Mouse (Mus musculus) Muller cell, postnatal 12 days (primary cell): Measurements from ENCODE around the gene Krt8.

Experiments
- DNase-seq: peaks from one replicate; pipeline ENCODE4 v3.0.0-alpha.2; 2015; ENCODE audit errors: inconsistent ontology term

The Krt8 gene

DNA sequence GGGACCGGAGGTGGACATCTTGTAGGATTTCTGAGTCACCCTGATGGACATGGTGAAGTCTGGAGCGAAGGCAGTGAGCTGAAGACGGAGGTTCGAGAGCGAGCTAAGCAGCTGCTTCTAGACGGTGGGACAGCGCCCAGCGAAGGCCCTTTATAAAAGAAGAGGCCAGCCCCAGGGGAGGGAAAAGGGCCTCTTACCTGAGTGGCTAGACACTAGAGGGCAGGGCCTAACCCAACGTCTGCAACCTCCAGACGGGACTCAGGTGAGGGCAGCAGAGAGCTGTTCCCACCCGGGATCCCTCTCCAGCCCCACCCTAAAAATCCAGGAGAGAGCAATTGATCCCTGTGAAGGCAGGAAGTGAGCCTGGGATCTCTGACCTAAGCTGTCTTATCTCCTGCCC, at the start of gene Krt8:
Gene Krt8, minus strand, starts transcription at position 294 of the 400 bp plus-strand sequence.
- no peak for DNase-seq

- DNase-seq = peak; percentile 70
Observed at GRCm38 (mm10) chr15:102051920-102052683, 47.8 kb upstream of the Krt8 start.

GRCm38 (mm10) chr15:102049871-102050270, 45.6 kb upstream of the Krt8 start:
- DNase-seq = no peak

DNA sequence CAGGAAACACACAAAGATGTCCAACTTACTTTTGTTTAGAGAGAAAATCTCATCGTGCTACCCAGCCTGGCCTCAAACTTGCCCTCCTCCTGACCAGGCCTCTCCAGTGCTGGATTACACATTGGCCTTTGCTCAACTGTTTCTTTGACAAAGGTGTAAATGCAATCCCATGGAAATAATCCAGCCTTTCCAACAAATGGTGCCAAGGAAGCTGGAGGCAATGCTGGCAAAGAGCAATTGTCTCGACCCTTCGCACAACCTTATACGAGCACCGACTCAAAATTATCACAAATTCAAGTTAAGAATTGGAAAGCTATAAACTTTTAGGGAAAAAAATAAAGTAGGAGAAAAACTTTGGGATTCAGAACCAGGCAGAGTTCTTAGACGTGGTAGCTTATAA, 43.7 kb upstream of the Krt8 start:
- no peak for DNase-seq

DNA sequence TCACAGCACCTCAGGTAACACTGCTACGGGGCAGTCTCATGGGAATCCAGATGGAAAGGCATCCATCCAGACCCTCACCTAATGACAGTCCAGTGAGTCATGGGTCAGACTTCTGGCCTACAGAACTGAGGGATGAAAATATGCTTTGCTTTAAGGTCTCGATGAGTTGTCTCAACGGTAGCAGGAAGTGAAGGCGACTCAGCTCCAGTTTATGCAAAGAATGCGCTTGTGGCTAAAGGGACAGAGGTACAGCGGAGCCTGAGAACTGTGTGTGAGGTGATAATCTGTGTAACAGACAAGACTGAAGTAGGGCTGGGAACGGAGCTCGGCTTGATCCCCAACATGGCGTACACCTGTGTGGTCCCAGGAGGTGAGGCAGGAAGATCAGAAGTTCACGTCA, 41.4 kb upstream of the Krt8 start:
- peak; percentile 65 for DNase-seq

DNA sequence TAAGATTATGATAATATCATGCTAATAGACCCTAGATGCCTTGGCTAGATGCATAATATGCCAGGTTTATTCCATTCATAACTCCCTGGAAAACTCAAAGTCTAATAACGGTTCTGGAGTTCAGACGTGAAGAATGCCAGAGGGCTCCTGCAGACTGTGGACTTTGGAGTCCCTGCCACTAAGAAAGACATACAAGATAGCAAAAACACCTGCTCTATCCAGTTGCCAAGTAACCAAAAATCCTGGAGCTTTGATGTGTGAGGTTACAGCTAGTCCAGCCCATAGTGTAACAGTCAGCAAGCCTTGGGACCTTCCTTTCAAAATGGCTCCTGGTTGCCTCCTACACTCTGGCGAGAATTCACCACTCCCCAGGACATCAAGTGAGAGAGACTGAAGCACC, 40.5 kb upstream of the Krt8 start:
- no peak for DNase-seq

DNA sequence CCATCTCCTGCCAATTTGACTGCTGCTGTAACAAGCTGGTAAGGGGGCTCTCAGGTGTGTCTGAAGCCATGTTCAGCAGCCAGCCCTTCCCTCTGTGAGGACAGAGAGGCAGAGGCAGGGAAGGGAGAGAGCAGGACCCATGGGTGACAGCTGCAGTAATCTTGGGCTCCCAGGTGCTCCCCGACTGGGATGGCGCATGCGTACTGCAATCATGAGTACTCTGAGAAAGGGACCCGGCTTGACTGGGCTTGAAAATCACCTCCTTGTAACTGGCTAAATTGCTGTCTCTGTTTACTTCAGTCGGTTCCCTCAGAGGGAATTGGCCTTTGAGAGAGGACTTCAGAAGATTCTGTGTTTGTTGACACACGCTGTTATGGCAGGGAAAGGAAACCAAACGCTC, 37.7 kb upstream of the Krt8 start:
- DNase-seq = no peak

- no peak for DNase-seq
Observed at GRCm38 (mm10) chr15:102040277-102040676, 36.0 kb upstream of the Krt8 start.

DNA sequence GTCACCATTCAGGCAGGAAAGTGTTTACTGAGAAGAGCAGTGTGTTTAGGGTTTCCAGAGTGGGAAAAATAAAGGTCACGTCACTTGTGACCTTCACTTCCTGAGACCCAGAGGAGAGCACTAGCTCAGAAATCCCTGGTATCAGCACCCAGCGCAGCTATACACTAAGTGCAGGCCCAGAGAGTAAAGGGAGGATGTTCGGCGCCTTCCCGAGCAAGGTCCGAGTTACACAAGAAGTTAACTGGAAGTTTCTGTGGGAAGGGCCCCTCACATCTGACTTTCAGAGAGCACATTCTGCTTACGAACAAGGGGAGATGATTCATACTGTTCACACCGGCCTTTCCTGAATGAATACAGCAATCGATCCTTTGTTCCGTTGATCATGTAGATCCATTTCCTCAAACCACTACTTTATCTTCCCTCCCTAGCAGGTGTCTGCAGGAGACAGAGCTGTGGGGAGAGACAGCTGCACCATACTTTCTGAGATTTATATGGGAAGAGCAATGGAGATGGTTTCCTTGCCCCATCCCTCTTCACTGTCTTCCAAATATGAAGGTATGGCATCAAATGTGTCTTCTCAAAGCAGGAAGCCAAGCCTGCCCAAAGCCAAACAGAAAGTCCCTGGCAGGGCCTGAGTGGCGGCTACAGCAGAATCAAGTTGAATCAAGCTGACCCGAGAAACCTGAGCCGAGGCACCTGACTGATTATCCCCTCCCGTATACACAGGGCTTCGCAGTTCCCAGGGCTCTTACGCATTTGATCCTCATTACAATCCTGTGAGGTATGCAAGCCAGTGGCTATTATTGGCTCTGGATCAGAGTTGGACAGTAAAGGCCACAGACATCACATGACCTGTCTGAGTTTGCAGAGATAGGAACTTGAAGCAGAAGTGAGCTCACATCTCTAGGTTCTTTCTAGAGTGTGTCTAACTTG, 30.1 kb upstream of the Krt8 start:
- DNase-seq = peak; percentile 34

DNA sequence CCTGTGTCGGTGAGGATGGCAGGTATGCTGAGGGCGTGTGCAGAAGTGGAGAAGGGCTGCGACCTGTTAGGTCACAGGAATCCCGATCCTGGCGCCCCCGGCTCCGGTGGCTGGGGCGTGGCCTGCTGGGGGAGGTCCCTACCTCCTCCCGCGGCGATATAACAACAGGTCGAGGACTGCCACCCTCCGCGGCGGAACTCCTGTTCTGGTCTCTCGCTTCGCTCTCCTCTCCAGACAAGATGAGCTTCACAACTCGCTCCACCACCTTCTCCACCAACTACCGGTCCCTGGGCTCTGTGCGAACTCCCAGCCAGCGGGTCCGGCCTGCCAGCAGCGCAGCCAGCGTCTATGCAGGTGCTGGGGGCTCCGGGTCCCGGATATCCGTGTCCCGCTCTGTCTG, 23.8 kb upstream of the Krt8 start, which contains the start of gene Krt18:
Gene Krt18, plus strand, starts transcription at position 141 of the 400 bp plus-strand sequence.
- DNase-seq = no peak

- DNase-seq = no peak
Observed at GRCm38 (mm10) chr15:102026430-102026829, 22.1 kb upstream of the Krt8 start.

GRCm38 (mm10) chr15:102025136-102025872, 21.0 kb upstream of the Krt8 start:
- DNase-seq = no peak

GRCm38 (mm10) chr15:102023888-102024287, 19.6 kb upstream of the Krt8 start:
- no peak for DNase-seq

GRCm38 (mm10) chr15:102022481-102022880, 18.2 kb upstream of the Krt8 start:
- DNase-seq = no peak

DNA sequence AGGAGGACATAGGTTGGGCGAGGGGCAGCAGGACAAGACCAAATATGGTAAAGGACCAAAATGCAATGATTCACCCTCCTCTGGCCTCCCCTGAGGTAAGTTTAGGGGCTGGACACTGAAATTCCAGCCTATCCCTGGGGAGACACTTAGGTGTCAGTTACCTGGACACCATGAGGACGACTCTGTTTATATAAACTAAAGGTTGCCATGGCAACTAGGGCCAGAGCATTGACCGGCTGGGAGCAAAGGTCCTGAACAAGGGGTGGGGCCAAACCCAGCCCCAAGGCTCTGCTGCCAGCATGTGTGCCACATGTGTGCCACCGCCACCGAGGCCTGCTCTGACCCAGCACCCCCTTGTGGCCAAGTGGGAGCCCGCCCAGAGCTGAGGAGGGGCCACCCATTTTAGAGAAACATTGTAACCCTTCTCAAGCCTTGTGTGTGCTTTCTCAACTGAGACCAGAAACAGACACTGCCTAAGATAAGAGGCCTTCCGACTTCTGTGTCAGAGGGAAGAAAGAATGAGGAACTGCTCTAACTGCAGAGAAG, 13.7 kb upstream of the Krt8 start:
- no peak for DNase-seq

DNA sequence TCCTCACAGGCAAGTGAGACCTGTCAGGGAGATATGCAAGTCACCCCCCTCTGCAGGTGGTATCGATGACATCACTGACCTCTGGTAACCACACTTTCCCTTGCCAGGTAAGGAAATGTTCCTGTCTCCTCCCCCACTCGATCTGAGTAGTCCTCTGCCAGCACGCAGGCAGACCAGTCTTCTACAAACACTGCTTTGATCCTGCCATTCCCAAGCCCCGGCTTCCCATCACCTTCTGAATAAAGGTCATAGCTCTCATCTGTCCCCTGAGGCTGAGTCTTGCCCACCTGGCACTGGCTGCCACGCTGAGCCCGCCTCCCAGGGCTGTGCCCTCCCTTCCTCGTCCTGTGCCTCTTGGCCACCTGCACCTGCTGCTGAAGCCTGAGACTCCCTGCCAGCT, 12.5 kb upstream of the Krt8 start:
- no peak for DNase-seq

DNA sequence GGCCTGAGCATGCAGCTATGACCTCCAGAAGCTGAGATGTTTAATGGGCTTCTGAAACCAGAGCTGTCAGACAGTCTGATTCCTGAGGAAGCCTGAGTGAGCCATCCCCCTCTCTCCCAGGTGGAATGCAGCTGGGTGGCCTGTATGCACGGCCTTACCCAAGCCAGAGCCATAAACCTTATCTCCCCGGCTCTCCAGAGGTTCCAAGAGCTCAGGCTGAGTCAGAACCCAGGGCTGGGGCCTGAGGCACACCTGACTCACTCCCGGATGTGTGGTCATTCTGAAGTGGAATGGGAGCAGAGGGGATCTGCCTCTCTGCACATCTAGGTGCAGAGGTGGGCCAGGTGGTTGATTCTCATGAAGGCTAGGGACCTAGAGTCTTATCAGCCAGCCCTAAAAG, 11.8 kb upstream of the Krt8 start:
- no peak for DNase-seq

DNA sequence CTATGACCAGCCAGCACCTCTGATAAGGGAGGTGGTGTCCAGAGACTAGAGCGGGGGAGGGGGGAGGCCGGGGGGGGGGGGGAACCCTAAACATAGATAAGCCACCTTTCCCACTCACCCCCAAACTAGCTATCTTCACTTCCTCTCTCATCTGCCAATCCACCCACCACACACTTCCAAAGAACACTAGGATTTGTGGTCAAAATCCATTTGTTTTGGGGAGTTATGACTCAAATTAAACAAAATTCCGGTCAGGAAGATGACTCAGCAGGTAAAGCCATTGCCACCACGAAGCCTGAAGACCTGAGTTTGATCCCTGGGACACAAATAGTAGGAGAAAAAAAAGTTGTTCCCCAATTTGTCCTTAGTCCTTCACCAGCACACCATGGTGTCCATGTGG, 10.6 kb upstream of the Krt8 start:
- DNase-seq = no peak

- peak; percentile 79 for DNase-seq
Observed at GRCm38 (mm10) chr15:102013651-102014050, 9.4 kb upstream of the Krt8 start.

DNA sequence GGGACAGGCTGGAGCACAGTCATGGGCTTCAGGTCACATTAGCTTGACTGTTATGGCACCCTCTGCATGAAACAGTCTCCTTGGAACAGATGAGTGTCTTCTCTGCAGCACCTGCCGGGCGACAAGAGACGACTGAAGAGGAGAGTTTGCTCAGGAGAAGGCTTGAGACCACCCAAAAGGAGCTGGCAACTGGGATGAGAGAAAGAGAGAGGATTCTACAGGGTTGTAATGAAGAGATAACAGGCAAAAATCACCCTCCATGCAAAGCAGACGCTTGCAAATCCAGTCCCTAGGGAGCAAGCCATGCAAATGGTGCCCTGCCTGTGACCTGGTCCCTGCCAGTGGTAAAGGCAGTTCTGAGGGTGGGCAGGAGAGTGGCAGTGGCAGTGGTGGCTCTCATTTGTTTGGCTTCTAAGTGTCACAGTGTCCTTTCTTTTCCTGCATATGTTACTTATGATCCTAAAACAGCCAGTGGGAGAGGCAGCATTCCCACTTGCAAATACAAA, 8.0 kb upstream of the Krt8 start:
- no peak for DNase-seq

GRCm38 (mm10) chr15:102010569-102011245, 6.4 kb upstream of the Krt8 start:
- DNase-seq = no peak
